Mouse (Mus musculus): ENCODE data around the gene Afmid.

GRCm38 (mm10) chr11:117801650-117802049, 24.1 kb upstream of the Afmid start:
- TF ChIP-seq POLR2A (IDR thresholded peaks at IDR 0.05; ENCODE audit: low read depth, low read length) = no peak
- TF ChIP-seq CTCF (IDR thresholded peaks at IDR 0.05; ENCODE audit: extremely low read depth, insufficient read length, insufficient replicate concordance, low read depth, low read length) = no peak
